Mouse (Mus musculus) embryonic facial prominence, embryonic 11.5 days (tissue): ENCODE measurements around the gene Dync1i2. TPM values are rescaled to one million over a fixed set of nuclear protein-coding genes. Genes with fewer than 3 reads are reported as not detected.

Source experiments
- ATAC-seq: fragments of 200-750 bp; cut with Nextera tagmentation; replicated peaks from 2 replicates; pipeline ENCODE4 v1.8.0; 2017; ENCODE audit warnings: low read depth; ENCODE audit not compliant: insufficient number of reproducible peaks, low FRiP score, low TSS enrichment
- DNase-seq: peaks from one replicate; pipeline ENCODE4 v3.0.0-alpha.2; 2015; ENCODE audit warnings: low spot score
- H3K27ac ChIP-seq: fragments of 300-500 bp; sonication (generic); replicated peaks from 2 replicates; pipeline ENCODE4 v1.5.1; 2014; ENCODE audit warnings: mild to moderate bottlenecking, low read depth, low read length, control low read depth
- H3K27me3 ChIP-seq: fragments of 300-500 bp; sonication (generic); 2 replicates; pipeline ENCODE4 v1.6.1; 2014; ENCODE audit warnings: mild to moderate bottlenecking, low read length, moderate library complexity, mixed read lengths; ENCODE audit not compliant: control insufficient read depth, insufficient read depth
- H3K36me3 ChIP-seq: fragments of 300-500 bp; sonication (generic); replicated peaks from 2 replicates; pipeline ENCODE4 v1.6.1; 2014; ENCODE audit warnings: low read depth, mild to moderate bottlenecking, low read length, moderate library complexity, mixed read lengths; ENCODE audit not compliant: control insufficient read depth, insufficient read depth
- H3K4me1 ChIP-seq: fragments of 300-500 bp; sonication (generic); 2 replicates; pipeline ENCODE4 v1.6.1; 2014; ENCODE audit warnings: low read length, mixed read lengths; ENCODE audit not compliant: control insufficient read depth, insufficient read depth
- H3K4me2 ChIP-seq: fragments of 300-500 bp; sonication (generic); 2 replicates; pipeline ENCODE4 v1.6.1; 2014; ENCODE audit warnings: low read depth, mild to moderate bottlenecking, control low read depth, low read length, moderate library complexity
- H3K4me3 ChIP-seq: fragments of 300-500 bp; sonication (generic); 2 replicates; pipeline ENCODE4 v1.5.1; 2014; ENCODE audit warnings: low read depth, low read length, control low read depth
- H3K9ac ChIP-seq: fragments of 300-500 bp; sonication (generic); replicated peaks from 2 replicates; pipeline ENCODE4 v1.6.1; 2014; ENCODE audit warnings: mild to moderate bottlenecking, control low read depth, low read length
- H3K9me3 ChIP-seq: fragments of 300-500 bp; sonication (generic); replicated peaks from 2 replicates; pipeline ENCODE4 v1.6.1; 2016; ENCODE audit warnings: mild to moderate bottlenecking, low read length, inconsistent platforms, mixed read lengths; ENCODE audit not compliant: control insufficient read depth
- WGBS: fragments of 180-500 bp; shearing (Covaris S2); extraction: QIAGEN DNeasy Blood & Tissue Kit; methylation state at CpG from one replicate; pipeline ENCODE4 v1.1.7; 2014; 5-methylcytosine and 5-hydroxymethylcytosine counted together
- polyA plus RNA-seq: library from polyadenylated mRNA; unstranded; fragments of >200 nt; fragmentation: Nextera tagmentation; extraction: Ambion mirVana; gene quantifications from 2 replicates; pipeline ENCODE4 v1.2.1, GENCODE M21; 2014

Gene Dync1i2
- polyA plus RNA-seq, 1 experiment from 2014 or later: 167 TPM

GRCm38 (mm10) chr2:71298729-71299128 is 87.2 kb downstream of the Dync1i2 start:
- 100% methylated on average over 1 of the region's 1 CpGs for WGBS

GRCm38 (mm10) chr2:71302156-71302663 is 90.7 kb downstream of the Dync1i2 start:
- Histone ChIP-seq H3K27me3 (no peaks in the 10 kb centered on the region), H3K9me3 (no peaks in the 10 kb centered on the region), H3K4me1 (no peaks in the 10 kb centered on the region), H3K4me2 (no peak overlapping the region), H3K27ac (no peak overlapping the region), H3K36me3 (no peaks in the 10 kb centered on the region), H3K9ac (no peak overlapping the region), H3K4me3 (no peak overlapping the region)
- 56% methylated on average over 3 of the region's 3 CpGs for whole genome bisulfite sequencing
- no peak for ATAC-seq
- no peak for DNase-seq

More at GRCm38 (mm10) chr2:71298729-71299128, 87.2 kb downstream of the Dync1i2 start:
- no peak for DNase-seq
- Histone ChIP-seq H3K9me3 (no peaks in the 10 kb centered on the region), H3K4me2 (no peak overlapping the region), H3K27ac (no peak overlapping the region), H3K27me3 (no peaks in the 10 kb centered on the region), H3K4me1 (no peaks in the 10 kb centered on the region), H3K9ac (no peak overlapping the region), H3K4me3 (no peak overlapping the region), H3K36me3 (no peaks in the 10 kb centered on the region)
- no peak for ATAC-seq

DNA sequence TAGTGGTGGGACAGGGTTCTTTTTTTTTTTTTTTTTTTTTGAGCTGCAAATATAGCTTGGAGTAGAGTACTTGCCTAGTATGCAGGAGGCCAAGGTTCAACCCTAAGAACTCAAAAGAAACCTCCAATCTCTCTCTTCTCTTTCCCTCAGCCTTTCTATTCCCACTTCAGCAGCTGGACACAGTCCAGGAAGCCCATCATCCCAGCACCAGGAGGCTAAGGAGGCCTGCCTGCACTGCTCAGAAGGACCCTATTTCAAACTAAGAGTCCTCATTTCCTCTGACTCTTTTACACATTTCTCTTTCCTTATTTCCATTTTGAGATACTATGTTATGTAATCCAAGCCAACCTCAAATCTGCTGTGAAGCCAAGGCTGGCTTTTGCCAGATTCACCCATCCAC is 91.7 kb downstream of the Dync1i2 start:
- Histone ChIP-seq H3K4me3 (no peak overlapping the region), H3K9ac (no peak overlapping the region), H3K4me1 (no peaks in the 10 kb centered on the region), H3K4me2 (no peak overlapping the region), H3K36me3 (no peaks in the 10 kb centered on the region), H3K9me3 (no peaks in the 10 kb centered on the region), H3K27ac (no peak overlapping the region), H3K27me3 (no peaks in the 10 kb centered on the region)
- ATAC-seq (no peak), DNase-seq (no peak)

GRCm38 (mm10) chr2:71304821-71305220 is 93.3 kb downstream of the Dync1i2 start:
- Histone ChIP-seq H3K36me3 (no peaks in the 10 kb centered on the region), H3K4me2 (no peak overlapping the region), H3K27me3 (no peaks in the 10 kb centered on the region), H3K4me3 (no peak overlapping the region), H3K4me1 (no peaks in the 10 kb centered on the region), H3K9ac (no peak overlapping the region), H3K9me3 (no peaks in the 10 kb centered on the region), H3K27ac (no peak overlapping the region)
- no peak for ATAC-seq
- DNase-seq: no peak
- 43% methylated on average over 3 of the region's 3 CpGs for WGBS

DNA sequence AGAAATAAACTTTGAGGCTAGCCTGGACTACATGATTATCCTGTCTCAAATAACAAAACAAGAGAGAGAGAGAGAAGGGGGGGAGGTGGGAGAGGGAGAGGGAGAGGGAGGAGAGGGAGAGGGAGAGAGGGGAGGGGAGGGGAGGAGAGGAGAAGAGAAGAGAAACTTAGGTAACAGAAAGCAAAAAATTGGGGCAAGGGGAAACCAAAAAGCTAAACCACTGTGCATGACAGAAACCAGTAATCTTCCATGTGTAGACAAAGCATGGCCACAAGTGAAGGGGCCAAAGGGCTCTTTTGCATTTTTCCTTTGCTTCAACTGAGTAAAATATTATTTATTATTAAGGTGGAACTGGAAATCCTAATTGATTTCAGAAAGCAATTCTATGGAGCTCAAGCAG is 94.9 kb downstream of the Dync1i2 start:
- no peaks in the 10 kb centered on the region for H3K9me3 ChIP-seq
- ATAC-seq: no peak

DNA sequence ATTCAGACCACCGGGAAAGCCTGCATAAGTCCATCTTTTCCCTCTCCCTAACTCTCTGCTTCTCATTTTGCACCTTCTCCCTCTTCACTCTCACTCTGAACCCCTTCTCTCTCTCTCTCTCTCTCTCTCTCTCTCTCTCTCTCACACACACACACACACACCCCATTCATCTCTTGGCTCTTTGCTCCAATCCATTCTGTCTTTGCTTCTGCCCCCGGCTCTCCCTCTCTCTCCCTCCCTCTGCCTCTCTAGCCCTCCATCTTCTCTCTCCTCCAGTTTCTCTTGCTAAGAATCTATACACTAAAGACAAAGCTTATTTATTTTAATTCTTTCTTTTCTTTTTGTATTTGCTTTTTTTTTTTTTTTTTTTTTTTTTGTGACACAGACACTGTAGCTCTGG is 98.2 kb downstream of the Dync1i2 start:
- 76% methylated on average over 2 of the region's 2 CpGs for WGBS

More for the DNA sequence above, 94.9 kb downstream of the Dync1i2 start:
- DNase-seq: no peak
- H3K4me2 ChIP-seq: no peak overlapping the region
- H3K4me1 ChIP-seq: no peaks in the 10 kb centered on the region
- H3K27ac ChIP-seq: no peak overlapping the region
- no peaks in the 10 kb centered on the region for H3K36me3 ChIP-seq
- H3K4me3 ChIP-seq: no peak overlapping the region
- H3K27me3 ChIP-seq: no peaks in the 10 kb centered on the region
- no peak overlapping the region for H3K9ac ChIP-seq

GRCm38 (mm10) chr2:71312067-71312466 is 100.6 kb downstream of the Dync1i2 start:
- no peak overlapping the region for H3K4me3 ChIP-seq

More for the DNA sequence above, 98.2 kb downstream of the Dync1i2 start:
- Histone ChIP-seq H3K27me3 (no peaks in the 10 kb centered on the region), H3K4me3 (no peak overlapping the region), H3K36me3 (no peaks in the 10 kb centered on the region), H3K9me3 (no peaks in the 10 kb centered on the region), H3K9ac (no peak overlapping the region), H3K4me1 (no peaks in the 10 kb centered on the region; the same call in 1 of the 2 replicates), H3K27ac (no peak overlapping the region), H3K4me2 (no peak overlapping the region)
- ATAC-seq (no peak), DNase-seq (no peak)

More at GRCm38 (mm10) chr2:71312067-71312466, 100.6 kb downstream of the Dync1i2 start:
- Histone ChIP-seq H3K27me3 (no peaks in the 10 kb centered on the region), H3K9ac (no peak overlapping the region), H3K9me3 (no peaks in the 10 kb centered on the region), H3K36me3 (no peaks in the 10 kb centered on the region), H3K4me2 (no peak overlapping the region), H3K4me1 (peaks cover 2% of the 10 kb centered on the region; the same call in 1 of the 2 replicates), H3K27ac (no peak overlapping the region)
- WGBS: 29% methylated on average over 10 of the region's 10 CpGs
- DNase-seq: no peak
- ATAC-seq: no peak
